Mouse (Mus musculus) liver, postnatal 0 days (tissue): Measurements from ENCODE around the gene Eid1.

ENCODE experiments used
- CTCF ChIP-seq: sonication (generic); IDR thresholded peaks from 2 replicates; pipeline ENCODE4 v1.5.1; 2016; ENCODE audit warnings: antibody characterized with exemption, low read depth
- EP300 ChIP-seq: IDR thresholded peaks from 2 replicates; pipeline ENCODE4 v1.6.1; 2016; ENCODE audit warnings: antibody characterized with exemption, low read depth, mild to moderate bottlenecking

DNA sequence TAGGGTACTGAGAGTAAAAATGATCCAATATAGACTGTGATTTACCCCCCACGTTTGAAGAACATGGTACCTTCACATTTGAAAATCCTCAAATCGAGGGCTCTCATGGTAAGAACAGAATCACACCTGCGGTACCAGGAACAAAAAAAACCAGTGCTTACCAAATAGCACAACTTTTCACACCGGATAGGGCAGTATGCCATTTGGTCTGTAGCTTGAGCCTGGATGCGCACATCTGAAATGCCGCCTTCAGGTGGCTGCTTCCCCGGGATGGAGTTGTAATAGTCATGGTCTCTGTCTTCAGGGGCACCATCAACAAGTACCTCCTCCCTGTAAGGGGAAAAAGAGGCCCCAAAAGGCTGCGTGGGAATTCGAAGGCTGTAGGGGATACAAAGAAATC lies 17.5 kb upstream of the Eid1 start:
- TF ChIP-seq CTCF (no peak), EP300 (no peak)
